Mouse (Mus musculus): ENCODE data around the gene Stau1.
A peak's percentile ranks its signal among the peaks of the same experiment; 100 is the strongest.

The Stau1 gene

DNA sequence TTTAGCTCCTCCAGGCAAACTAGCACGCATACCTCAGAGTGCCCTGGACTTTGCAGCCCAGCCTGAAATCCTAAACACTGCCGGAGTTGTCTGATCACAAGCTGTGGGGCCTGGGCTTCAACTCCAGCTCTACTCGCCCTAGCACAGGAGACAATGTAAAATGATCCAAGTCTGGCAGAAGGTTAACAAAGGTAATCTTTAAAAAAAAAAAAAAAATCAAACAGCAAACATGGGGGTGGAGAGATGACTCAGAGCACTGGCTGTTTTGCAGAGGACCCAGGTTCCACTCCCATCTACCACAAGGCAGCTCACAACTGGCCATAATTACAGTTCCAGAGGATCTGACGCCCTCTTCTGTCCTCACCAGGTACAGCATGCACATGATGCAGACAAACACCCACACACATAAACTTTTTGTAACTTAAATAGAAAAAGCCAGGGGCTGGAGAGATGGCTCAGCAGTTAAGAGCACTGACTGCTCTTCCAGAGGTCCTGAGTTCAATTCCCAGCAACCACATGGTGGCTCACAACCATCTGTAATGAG is 12.7 kb downstream of the Stau1 start:
- no peak for DNase-seq

DNA sequence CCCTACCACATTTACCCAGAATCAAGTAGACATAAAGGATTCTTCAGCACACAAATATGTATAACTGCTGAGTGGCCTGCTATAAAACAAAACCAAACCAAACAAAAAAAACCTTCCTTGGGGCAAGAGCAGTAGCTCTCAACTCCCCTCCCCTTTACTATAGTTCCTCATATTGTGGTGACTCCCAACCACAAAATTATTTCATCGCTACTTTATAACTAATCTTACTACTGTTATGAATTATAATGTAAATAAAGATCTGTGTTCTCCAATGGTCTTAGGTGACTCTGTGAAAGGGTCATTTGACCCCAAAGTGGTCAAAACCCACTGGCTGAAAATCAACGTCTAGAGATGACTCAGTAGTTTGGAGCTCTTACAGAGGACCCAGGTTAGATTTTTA is 15.9 kb downstream of the Stau1 start:
- no peak for DNase-seq

DNA sequence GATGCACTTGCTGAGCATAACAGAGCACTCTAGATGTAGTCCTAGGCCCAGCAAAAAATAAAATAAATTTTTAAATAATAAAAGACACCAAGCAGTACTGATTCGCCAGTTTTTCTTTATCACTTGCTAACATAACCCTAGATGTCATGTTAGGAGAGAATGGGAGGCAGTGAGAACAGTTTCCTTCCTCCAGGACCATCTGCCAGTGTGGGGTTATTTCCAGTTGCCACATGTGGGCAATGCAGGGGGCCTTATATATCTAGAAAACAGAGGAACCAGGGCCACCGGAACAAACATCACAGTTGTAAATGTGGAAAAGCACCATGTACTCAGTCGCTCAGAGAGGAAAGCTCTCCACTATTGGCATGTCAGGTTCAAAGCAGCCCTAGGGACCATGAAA is 18.6 kb downstream of the Stau1 start:
- DNase-seq, result no peak

DNA sequence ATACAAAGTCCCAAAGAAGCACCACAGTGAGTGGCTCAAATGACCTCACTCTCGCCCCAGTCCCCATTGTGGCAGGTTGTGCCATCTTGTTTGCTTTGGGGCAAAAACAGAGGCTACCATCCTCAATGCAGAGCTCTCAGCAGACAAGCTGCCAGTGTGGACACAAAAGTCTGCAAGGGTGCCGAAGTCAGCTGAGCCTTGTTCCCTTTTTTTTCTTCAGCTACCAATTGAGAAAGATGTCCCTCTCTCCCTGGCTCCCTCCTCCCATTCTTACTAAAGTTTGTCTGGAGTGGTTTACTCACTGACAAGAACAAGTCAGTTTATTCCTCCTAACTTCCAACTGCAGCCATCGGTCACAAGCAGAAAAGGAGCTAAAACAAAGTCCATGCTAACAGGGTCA is 19.7 kb downstream of the Stau1 start:
- DNase-seq, result peak; percentile 93

DNA sequence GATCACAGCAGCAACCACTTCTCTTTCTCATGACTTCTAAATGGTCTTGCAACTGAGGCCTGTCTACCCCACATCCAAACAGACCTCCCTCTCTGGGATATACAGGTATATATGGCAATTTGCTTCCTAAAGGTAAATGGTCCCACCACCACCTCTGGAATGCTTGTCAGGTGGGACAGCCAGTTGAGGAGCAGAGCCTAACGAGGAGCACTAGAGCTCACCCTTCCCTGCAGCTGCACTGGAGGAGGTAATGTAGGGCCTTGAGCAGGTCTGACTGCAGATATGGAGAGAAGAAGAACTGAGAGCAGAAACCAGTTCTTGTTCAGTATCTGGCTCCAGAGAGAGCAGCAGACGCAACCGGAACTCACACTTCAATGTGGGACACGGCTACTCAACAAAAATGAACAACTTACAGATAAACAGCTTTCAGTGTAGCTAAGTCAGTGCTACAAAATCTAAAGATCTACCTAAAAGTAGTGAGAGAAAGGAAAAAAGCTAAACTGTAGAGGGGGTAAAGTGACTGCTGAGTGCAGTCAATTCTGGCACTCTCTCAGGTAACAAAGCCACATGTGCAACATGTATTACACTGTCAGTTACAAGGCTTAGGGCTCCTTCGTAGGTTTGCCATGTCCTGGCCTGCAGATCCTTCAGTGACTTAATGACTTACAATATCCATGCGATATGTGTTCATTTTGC is 21.8 kb downstream of the Stau1 start:
- no peak for DNase-seq

DNA sequence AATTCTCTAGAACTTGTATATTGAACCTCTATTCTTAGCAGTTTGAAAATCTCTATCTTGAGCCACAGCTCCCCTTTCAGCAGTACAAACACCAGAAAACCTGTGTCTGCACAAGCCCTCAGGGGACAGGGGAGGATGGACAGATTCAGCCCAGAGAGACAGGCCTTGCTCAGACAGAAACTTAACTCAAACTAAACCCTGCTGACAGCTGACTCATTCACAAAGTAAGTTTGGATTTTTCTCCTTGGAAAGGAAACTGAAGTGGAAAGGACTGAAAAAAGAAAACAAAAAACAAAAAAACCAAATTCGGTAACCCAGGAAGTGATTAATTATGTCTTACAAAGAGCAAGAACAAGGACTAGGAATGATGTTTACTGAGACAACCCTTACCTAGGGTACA is 22.9 kb downstream of the Stau1 start:
- no peak for DNase-seq

DNA sequence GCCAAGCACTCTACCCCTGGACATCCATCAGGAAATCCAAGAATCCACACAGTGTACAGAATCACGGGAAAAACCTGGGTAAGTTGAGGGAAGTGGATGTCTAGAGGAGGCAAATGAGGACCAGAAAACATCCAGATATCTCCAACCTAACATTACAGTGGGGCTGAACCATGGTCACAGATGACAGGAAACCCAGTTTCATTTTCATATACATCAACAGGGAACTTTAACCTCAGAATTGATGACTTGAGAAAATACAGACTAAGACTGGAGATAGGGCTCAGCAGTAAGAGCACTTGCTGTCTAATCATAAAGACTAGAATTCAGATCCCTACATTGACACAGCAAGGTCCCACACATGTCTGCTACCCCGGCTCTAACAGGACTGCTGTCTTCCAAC is 31.3 kb downstream of the Stau1 start:
- DNase-seq, result no peak

DNA sequence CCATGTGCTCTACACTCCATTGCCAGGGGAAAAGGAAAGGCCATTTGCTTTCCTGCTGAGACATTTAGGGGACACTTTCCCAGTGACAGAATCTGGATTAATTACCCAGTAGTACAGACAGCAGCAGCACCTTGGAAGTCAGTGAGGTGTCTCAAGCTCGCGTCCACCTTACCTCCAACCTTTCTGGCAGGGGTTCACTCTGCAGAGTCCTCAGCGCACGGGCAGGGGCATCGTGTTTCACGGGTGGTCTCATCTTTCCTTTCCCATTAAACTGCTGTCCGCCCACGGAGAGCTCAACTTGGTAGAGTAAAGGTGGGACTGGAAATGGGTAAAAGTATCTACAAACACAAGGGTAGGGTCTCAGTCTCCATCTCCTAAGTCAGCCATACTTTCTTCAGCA is 32.8 kb downstream of the Stau1 start:
- peak; percentile 82 for DNase-seq

DNA sequence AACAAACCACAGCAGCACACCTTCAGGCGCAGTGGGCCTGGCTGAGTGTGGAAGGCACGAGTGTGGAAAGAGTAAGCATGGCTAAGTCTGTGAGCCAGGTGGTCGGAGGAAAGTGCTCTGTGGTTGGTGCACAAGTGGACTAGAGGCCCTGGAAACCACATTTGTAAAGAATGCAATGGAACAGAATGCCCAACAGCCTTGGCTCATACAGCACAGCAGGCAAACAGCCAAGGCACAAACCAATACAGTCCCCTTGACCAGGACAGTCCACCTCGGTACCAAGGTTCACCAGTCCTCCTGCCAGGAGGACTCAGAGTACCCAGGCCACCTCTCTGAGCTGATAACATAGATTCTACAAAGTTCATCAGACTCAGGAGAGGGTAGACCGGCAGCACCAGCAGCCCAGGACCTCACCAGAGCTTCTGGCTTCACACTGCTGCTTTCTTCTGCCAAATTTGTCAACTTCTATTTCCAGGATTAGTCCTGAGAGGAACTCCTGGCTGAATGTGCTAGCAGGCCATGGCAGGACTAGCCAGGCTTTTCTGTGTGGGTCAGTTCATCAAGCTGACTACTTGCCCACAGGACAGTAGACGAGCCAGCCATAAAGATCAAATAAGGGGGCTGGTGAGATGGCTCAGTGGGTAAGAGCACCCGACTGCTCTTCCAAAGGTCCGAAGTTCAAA is 35.3 kb downstream of the Stau1 start:
- DNase-seq, result peak; percentile 91

DNA sequence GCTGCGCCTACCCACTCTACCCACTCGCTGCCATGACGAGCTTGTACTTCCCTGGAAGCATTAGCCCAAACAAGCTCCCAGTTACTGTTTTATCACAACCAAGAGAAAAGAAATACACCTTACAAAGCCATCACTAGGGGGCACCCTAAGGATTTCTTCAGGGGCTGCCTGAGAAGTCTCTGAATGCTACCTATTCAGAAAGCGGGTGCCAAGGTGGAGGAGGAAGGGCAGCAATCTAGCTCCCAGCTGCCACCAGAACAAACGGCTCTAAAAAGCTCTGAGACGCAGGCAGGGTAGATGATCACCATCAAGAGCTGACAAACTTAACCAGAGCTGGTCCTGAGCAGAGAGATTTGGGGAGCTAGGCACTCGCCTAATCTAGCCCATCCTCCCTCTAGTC is 39.3 kb downstream of the Stau1 start:
- DNase-seq, result peak; percentile 88

DNA sequence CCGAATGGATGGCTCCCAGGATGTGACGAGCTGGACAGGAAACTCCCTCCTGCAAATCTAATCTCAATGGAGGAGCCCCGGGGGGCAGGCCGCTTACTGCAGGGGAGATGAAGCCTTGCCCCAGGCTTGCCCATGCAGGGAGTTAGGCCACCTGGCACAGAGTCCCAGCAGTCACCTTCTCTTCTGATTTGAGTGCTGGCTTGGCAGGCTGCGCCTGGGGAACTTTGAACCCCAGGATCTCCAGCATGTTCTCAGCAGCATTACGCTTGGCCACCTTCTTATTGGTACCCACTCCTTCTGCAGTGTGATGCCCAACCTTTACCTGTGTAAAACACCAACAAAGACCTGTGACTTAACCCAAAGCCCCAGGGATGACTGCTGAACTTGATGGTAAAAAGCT is 43.9 kb downstream of the Stau1 start:
- peak; percentile 89 for DNase-seq

DNA sequence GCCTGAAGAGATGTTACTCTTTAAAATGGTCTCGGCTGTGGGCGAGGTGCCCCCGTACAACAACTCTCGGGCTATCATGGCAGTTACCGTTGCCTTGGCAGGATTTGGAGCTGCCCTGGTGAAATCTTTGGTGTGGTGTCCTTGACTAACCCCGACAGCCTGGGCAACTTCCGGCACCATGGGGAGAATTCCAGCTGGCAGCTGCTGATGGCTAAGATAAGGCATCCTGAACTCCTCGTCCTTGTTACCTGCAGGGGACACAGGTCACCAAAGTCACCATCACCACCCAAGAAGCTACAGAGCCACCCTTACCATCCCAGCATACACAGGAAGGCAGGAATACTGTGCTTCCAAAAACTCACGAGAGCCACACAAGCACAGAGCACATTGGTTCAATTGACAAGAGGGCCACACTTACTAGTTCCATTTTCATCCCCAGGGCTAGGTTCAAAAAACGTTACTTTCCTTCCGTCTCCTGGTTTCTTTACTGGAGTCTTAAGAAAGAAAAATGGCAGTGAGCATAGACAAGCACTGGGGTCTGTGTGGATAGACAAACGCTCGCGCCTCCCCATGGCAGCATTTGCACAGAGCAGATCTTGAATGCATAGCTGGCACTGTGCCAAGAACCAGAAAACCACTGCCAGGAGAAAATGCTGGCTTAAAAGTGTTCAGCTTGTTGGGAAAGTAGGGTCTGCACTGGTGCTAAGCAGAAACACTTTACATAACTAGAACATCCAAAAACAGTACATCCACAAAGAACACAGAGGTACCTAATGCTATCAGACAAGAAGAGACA is 45.0 kb downstream of the Stau1 start:
- peak; percentile 87 for DNase-seq

DNA sequence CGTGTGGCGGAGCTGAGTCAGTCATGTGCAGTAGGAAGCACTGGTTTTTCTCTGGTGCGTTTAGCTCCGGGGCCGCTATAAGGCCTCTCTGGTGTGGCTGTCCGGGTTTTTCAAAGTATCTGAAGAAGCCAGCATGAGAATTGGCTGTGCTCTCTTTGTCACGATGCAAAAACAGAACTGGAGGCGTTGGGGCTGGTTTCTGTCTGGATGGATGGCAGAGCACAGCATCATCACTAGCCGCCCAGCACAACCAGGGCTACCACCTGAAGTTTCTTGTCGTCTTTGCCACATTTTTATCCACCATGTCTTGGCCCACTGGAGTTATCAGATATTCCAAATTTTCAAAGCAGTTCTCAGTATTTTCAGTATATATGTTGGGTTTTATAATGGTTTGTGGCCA is 47.2 kb downstream of the Stau1 start:
- peak; percentile 79 for DNase-seq

DNA sequence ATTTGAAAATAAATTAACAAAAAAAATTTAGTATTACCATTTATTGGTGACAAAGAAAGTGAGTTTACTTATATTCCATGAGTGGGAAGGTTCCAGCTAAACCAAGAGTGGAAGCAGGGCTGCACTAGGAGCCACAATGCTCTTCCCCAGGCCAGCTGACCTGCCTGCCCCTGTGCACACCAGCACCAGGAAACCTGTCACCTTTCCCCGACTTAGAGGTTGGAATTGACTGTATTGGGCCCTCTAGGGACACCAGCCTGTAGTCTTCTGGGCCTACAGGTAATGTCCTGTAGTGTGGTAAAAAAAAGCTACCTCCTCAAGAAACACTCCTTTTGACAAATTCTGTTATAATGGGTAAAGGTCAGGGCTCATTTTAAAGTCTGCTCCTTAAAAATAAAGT is 47.9 kb downstream of the Stau1 start:
- peak; percentile 73 for DNase-seq

DNA sequence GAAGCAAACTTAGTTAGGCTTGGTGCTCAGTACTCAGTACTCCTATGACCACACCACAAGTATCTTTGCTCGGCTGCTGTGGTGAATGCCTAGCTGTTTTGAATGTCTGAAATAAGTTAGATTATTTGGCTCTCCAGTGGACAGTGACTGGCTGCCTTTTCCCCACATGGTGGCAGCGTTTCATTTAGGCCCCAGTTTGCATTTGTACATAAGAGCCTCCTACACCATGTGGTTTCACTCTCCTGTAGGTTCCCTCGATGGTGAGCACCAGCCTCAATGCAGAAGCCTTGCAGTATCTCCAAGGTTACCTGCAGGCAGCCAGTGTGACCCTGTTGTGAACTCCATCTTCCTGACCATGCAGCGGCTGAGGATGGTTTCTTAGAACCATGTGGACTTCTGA is 50.6 kb downstream of the Stau1 start:
- peak; percentile 84 for DNase-seq

DNA sequence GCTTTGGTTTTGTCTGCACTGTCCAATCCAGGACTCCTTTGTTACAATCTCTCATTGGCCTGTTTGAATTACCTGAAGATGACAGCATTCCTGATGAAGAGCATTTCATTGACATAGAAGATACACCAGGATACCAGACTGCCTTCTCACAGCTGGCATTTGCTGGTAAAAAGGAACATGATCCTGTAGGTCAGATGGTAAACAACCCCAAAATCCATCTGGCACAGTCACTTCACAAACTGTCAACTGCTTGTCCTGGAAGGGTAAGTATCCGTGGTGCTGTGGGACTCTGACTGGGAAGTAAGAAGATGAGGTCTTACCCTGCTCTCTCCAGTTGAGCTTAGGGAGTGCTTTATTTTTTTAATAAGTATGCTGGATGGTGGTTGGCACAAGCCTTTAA is 51.8 kb downstream of the Stau1 start:
- peak; percentile 53 for DNase-seq

DNA sequence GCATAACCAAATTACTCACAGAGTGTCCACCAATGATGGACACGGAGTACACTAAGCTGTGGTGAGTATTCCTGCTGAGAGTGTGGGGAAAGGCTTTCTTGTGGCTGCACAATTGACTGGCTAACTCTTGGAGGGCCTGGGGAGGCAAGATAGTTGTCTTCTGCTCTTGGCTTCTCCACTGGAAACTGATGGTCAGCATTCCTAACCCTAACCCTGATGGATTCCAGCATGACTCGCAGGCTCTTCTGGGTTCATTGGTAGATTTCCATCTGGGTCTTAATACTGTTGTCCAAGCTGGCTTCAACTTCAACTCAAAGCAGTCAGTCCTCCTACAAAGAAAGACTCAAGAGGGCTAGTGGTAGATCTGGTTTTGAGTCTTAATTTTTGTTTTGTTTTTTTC is 53.0 kb downstream of the Stau1 start:
- peak; percentile 54 for DNase-seq

DNA sequence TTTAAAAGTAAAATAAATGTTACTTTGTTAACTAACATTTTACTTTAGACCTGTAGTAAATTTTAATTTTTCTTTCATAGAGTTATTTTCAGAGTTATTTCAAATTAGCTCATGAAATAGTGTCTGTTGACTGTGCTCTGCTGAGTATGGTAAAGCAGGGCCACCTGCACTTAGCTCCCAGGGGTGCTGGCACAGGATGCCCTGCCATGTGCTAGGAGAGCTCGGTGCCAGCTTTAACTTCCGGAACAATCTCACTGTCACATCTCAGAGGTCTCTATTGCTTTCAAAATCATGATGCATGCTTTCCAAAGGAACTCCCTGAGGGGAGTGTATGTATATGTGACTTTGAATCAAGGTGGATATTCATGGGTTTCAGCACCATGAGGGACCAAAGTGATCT is 59.9 kb downstream of the Stau1 start:
- peak; percentile 45 for DNase-seq

DNA sequence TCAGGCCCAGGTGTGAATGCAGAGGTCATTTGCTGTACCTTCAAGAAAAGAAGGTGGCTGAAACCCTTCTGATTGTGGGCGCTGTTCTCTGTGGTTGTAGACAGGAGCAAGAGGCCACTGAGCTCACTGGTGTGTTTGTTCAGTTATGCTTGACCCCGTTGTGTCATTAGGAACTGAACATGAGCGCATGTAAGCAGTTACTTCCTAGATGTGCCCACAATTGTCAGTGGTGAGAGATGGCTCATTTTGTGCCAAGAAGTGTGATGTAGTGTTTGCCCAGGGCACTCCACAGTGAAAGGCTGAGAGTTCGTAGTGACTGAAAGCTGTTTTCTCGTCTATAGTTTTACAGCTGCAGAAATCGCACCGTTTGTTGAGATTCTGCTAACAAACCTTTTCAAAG is 60.5 kb downstream of the Stau1 start:
- peak; percentile 79 for DNase-seq

DNA sequence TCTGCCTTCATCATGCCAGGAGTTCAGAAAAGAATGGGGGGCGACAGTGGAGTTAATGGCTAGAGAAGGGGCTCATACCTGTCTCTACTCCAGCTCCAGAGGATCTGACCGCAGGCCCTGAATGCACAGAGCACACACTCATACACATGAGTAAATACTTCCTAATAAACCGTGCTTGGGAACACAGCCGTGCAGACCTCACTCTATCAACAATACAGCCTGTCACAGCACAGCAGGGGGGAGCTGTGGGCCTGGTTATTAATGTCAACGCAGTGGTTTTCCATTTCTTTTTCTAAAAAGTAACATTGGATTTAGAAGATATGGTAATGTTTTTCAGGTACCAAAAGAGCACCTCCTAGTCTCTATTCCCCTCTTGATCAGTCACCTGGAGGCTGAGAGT is 61.7 kb downstream of the Stau1 start:
- DNase-seq, result peak; percentile 33

DNA sequence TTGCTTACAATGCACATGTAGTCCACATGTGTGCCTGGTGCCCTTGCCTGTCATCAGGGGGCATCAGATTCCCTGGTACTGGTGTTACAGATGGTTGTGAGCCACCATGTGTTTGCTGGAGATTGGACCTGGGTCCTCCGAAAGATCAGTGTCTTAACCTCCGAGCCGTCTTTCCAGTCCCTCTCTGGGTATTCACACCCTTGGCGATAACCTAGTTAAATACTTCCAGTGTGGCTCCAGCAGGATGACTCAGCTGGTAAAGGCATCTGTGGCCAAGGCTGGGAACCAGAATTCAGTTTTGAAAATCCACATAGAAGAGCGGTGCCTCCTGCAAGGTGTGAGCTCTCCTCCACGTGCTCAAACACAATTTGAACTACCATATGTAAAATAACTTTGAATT is 62.2 kb downstream of the Stau1 start:
- peak; percentile 36 for DNase-seq

DNA sequence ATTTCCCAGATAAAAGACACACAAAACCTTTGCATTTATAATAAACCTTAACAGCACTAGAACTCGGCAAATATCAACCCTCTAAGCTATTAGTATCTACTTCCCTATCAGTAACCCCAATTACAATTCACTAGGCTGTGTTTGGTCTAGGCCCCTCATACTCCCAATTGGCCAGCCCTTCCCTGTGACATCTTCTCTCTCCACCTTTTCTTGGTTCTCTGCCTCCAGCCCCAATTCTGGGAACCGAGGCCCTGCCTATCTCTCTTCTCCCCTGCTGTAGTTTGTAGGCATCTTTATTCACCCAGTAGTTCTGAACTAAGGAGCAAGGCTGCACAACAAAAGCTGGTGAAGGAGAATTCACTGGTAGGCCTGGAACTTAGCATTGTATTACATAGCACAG is 72.1 kb downstream of the Stau1 start:
- peak; percentile 24 for DNase-seq

DNA sequence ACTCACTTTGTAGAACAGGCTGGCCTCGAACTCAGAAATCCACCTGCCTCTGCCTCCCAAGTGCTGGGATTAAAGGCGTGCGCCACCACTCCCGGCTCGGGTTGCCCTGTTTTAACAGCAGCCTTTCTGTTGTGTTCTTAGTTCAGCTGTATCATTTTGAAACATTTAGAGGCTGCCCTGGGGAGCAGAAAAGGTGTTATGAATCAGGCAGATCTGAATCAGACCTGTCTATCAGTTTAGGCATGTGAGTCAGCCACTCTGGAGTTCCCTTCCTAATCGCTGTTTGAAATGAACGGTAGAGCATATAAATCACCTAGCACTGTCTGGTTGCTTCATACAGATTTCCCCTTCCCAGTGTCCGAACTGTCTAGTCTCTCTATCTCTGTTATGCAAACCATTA is 85.6 kb downstream of the Stau1 start:
- no peak for DNase-seq

DNA sequence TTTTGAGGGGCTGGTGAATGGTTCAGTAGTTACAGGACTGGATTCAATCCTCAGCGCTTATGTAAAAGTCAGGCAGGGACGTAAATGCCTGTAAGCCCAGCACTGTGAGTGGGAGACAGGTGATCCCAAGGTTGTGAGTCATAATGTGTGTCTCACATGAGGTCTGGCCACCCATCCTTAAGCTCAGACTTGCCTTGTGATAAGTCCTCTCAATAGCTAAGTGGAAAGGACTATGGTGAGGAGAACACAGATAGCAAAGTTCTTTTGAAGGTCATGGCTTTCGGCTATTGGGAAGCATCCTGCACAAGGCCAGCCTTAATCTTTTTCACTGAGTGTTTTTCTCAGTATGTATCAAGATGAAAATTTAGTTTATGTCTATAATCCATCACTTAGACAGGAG is 86.4 kb downstream of the Stau1 start:
- DNase-seq, result no peak
